Mouse (Mus musculus) kidney, adult 2 months (tissue): Measurements from ENCODE around the gene Fbxo10. TPM values are rescaled to one million over a fixed set of nuclear protein-coding genes. Genes with fewer than 3 reads are reported as not detected.

Source experiments
- DNase-seq: peaks from one replicate; pipeline ENCODE4 v3.0.0; 2021
- H3K27ac ChIP-seq: fragments of 200-500 bp; 2 replicates; pipeline ENCODE4 v1.5.1; 2012; ENCODE audit warnings: low read depth, low read length, control low read depth, inconsistent platforms; ENCODE audit not compliant: insufficient read depth
- H3K27me3 ChIP-seq: fragments of 200-500 bp; replicated peaks from 2 replicates; pipeline ENCODE4 v1.6.1; 2012; ENCODE audit warnings: mild to moderate bottlenecking, moderate library complexity, low read length, inconsistent platforms; ENCODE audit not compliant: control insufficient read depth, insufficient read depth
- H3K36me3 ChIP-seq: fragments of 200-500 bp; 2 replicates; pipeline ENCODE4 v1.6.1; 2012; ENCODE audit warnings: mild to moderate bottlenecking, moderate library complexity, low read length, inconsistent platforms; ENCODE audit not compliant: control insufficient read depth, insufficient read depth
- H3K4me1 ChIP-seq: fragments of 200-500 bp; 2 replicates; pipeline ENCODE4 v1.6.1; 2011; ENCODE audit warnings: low read length; ENCODE audit not compliant: control insufficient read depth, insufficient read depth
- H3K4me3 ChIP-seq: fragments of 200-500 bp; 2 replicates; pipeline ENCODE4 v1.5.1; 2011; ENCODE audit warnings: mild to moderate bottlenecking, low read depth, low read length, control low read depth; ENCODE audit not compliant: insufficient read depth
- CTCF ChIP-seq: fragments of 200-500 bp; conservative IDR thresholded peaks from 2 replicates; pipeline ENCODE4 v1.5.1; 2011; ENCODE audit warnings: low read depth, mild to moderate bottlenecking, control low read depth, low read length, moderate library complexity, mixed read lengths; ENCODE audit not compliant: insufficient read depth, insufficient read length
- POLR2A ChIP-seq: fragments of 200-500 bp; IDR thresholded peaks from one replicate; pipeline ENCODE4 v1.6.1; 2011; ENCODE audit warnings: low read depth, low read length, control low read depth
- WGBS: fragments of 180-500 bp; shearing (Covaris S2); methylation state at CpG from one replicate; pipeline ENCODE4 v1.1.7; 2018; 5-methylcytosine and 5-hydroxymethylcytosine counted together
- polyA plus RNA-seq: library from polyadenylated mRNA; depleted of rRNA; stranded (reverse); fragments of >200 nt; gene quantifications from 2 replicates; pipeline ENCODE4 v1.2.3, GENCODE M21; 2012; rRNA removed

The Fbxo10 gene
- 18.6 and 19.6 TPM in 2 replicates for polyA plus RNA-seq

- DNase-seq: peak; percentile 96
- H3K27ac ChIP-seq: no peak within 1 kb of the TSS
These were observed at the start of gene Fbxo10 for GRCm38 (mm10) chr4:45084021-45084894. Fbxo10 (minus strand) TSS chr4:45084604.

GRCm38 (mm10) chr4:45131021-45131420, 46.6 kb upstream of the Fbxo10 start:
- no peaks in the 10 kb centered on the region for H3K27me3 ChIP-seq
- WGBS: 64% methylated on average over 4 of the region's 4 CpGs
- DNase-seq: no peak
- no peaks in the 10 kb centered on the region for H3K4me1 ChIP-seq
- H3K27ac ChIP-seq: no peak overlapping the region
- no peaks in the 10 kb centered on the region for H3K36me3 ChIP-seq
- TF ChIP-seq POLR2A (no peak), CTCF (no peak)
- no peak overlapping the region for H3K4me3 ChIP-seq

More at GRCm38 (mm10) chr4:45084021-45084894, at the start of gene Fbxo10:
- under 1% methylated on average over 75 of the region's 77 CpGs for WGBS
- peaks cover 11% of the 10 kb centered on the region for H3K4me1 ChIP-seq
- H3K36me3 ChIP-seq: no peaks in the 10 kb centered on the region
- no peaks in the 10 kb centered on the region for H3K27me3 ChIP-seq
- TF ChIP-seq POLR2A (no peak), CTCF (no peak)
- H3K4me3 ChIP-seq: peak within 1 kb of the TSS; percentile 84

- no peak overlapping the region for H3K4me3 ChIP-seq
- 83% methylated on average over 11 of the region's 11 CpGs for WGBS
- no peak for DNase-seq
- H3K27ac ChIP-seq: no peak overlapping the region
- no peaks in the 10 kb centered on the region for H3K27me3 ChIP-seq
- no peak for TF ChIP-seq POLR2A
- no peak for TF ChIP-seq CTCF
- no peaks in the 10 kb centered on the region for H3K36me3 ChIP-seq
- no peaks in the 10 kb centered on the region for H3K4me1 ChIP-seq
These were observed 36.9 kb upstream of the Fbxo10 start for GRCm38 (mm10) chr4:45121311-45121710.

- no peaks in the 10 kb centered on the region for H3K27me3 ChIP-seq
- no peak overlapping the region for H3K27ac ChIP-seq
- DNase-seq: no peak
- peaks cover 5% of the 10 kb centered on the region; the same call in 1 of the 2 replicates for H3K4me1 ChIP-seq
- H3K4me3 ChIP-seq: no peak overlapping the region
- 63% methylated on average over 8 of the region's 8 CpGs for WGBS
- TF ChIP-seq POLR2A (no peak), CTCF (no peak)
- H3K36me3 ChIP-seq: no peaks in the 10 kb centered on the region; the same call in 1 of the 2 replicates
These were observed 24.2 kb upstream of the Fbxo10 start for GRCm38 (mm10) chr4:45108456-45109110.

GRCm38 (mm10) chr4:45107601-45108277, 23.3 kb upstream of the Fbxo10 start, which contains the start of gene Tomm5:
Tomm5 (minus strand) TSS chr4:45108114.
- peak; percentile 66 for TF ChIP-seq CTCF
- peak; percentile 79 for TF ChIP-seq POLR2A
- peak; percentile 97 for DNase-seq
- Histone ChIP-seq H3K4me1 (peaks cover 5% of the 10 kb centered on the region; the same call in 1 of the 2 replicates), H3K4me3 (peak within 1 kb of the TSS; percentile 99), H3K27ac (peak within 1 kb of the TSS; percentile 83), H3K27me3 (no peaks in the 10 kb centered on the region), H3K36me3 (no peaks in the 10 kb centered on the region; the same call in 1 of the 2 replicates)
- 1% methylated on average over 39 of the region's 39 CpGs for WGBS

- H3K36me3 ChIP-seq: no peaks in the 10 kb centered on the region; the same call in 1 of the 2 replicates
- no peaks in the 10 kb centered on the region for H3K27me3 ChIP-seq
- peaks cover 5% of the 10 kb centered on the region; the same call in 1 of the 2 replicates for H3K4me1 ChIP-seq
- no peak for TF ChIP-seq CTCF
- TF ChIP-seq POLR2A: no peak
- peak overlapping the region; percentile 99 for H3K4me3 ChIP-seq
- 3% methylated on average over 4 of the region's 4 CpGs for WGBS
- DNase-seq: peak; percentile 50
- peak overlapping the region; percentile 83 for H3K27ac ChIP-seq
These were observed 22.7 kb upstream of the Fbxo10 start for GRCm38 (mm10) chr4:45107066-45107465.
